Mouse (Mus musculus): ENCODE measurements around the gene Ceacam2. TPM values are rescaled to one million over a fixed set of nuclear protein-coding genes. Genes with fewer than 3 reads are reported as not detected.
A peak's percentile ranks its signal among the peaks of the same experiment; 100 is the strongest.
"Not testable (repeated sequence)": the region's sequence is repeated elsewhere in the genome, so short reads cannot be mapped to it uniquely, and the experiment has no call there.

Gene Ceacam2
- polyA plus RNA-seq (2017; shearing (Covaris generic)), result not detected

GRCm38 (mm10) chr7:25539376-25539907, at the start of gene Ceacam2:
Gene Ceacam2 (minus strand): TSS chr7:25539857.
- ATAC-seq, result not testable (repeated sequence)

DNA sequence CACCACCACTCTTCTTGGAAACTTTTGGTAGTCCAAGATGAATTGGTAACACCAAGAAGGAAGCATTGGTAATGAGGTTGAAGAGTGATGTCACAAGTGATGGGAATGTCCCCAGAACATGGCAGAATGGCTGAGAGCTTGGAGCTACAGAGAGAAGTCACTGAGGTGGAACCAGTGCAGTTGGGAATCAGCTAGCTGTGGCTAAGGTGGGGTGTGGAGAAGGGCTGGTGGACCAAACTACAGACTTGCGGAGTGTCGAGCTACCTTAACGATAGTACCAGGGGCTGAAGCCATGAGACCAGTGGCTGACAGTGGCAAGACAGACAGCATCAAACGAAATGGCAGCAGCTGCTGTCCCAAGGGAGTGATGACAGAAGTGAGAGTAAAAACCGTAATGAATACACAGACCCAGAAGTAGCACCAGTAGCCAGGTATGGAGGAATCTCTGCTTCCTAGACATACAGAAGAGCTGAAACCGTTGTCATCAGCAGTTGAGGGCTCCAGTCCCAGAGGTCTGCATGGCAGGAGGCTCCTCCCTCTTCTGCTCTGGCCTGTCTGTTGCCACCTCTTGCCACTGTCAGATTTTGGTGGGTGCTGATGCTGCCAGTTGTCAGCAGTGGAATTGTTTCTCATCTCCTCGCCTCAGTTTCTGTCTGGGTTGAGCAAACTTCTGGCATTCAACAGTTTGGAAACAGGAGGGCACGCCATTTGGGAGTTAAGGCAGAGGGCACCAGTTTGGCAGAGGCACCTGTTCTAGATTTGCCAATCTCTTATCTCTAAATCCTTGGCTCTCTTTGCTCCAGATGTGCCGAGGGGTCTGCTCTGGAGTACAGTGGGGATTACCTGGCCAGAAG, 45.9 kb upstream of the Ceacam2 start:
- no peak for ATAC-seq

DNA sequence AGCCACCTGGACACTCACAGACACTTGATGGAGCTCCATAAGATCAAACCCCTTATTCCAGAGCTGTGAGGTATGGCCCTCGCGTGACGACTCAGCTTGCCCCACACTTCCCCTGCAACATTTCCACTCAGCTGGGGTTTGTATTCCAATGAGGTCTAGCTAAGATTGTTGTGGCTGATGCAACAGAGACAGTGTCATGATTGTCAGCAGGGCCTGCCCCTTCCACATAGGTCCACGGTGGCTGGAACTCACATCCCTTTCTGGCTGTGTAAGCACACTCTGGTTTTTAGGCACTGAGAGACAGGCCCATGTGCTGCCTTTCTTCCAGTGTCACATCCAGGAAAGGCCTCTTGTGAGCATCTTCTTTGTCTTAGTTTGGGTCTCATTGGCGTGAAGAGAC, 45.0 kb upstream of the Ceacam2 start:
- ATAC-seq, result no peak

- ATAC-seq, result no peak
Measured at GRCm38 (mm10) chr7:25582301-25582810, 42.7 kb upstream of the Ceacam2 start.

DNA sequence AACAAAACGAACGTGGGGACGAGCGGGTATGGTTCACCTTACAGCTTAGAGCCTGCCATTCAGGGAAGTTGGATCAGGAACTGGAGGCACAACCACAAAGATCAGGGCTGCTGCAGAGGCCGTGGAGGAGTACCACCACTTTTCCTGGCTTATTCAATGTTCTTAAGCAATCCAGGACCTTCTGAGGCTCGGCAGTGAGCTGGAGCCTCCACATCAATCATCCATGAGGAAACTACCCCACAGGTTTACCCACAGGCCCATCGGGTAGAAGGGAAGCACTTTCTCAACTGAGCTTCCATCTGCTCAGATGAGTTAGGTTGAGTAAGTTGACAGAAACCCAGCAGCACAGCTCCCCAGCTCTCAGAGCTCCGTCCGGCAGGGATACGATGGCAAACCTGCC, 39.8 kb upstream of the Ceacam2 start:
- no peak for ATAC-seq

DNA sequence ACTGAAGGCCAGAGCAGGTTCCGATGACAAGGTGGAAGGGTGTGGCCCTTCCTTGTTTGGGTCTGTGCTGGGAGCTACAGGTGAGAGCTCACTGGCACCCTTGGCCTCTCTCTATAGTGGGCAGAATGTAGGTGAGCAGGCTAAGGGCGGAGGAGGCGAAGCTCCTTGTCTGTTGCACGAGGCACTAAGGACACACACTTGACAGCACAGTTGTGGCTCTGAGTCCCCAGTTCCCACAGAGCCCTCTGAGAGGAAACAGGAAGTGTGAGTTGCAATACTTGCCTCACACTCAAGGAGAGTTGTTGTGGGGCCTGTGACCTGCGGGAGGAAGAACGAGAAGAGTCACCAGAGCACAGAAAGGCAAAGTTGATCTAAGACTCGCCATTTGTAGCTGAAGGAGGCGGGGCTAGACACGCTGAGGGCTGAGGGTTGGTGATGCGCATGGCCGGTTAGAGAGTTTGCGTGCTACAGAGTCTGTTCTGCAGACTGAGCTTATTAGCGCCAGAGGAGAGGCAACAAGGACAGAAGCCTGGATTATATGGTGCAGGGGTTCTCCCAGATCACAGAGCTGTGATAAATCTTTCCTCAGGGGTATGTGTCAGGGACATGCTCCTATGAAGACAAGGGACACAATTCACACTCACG, 37.3 kb upstream of the Ceacam2 start:
- peak; percentile 90 for ATAC-seq

DNA sequence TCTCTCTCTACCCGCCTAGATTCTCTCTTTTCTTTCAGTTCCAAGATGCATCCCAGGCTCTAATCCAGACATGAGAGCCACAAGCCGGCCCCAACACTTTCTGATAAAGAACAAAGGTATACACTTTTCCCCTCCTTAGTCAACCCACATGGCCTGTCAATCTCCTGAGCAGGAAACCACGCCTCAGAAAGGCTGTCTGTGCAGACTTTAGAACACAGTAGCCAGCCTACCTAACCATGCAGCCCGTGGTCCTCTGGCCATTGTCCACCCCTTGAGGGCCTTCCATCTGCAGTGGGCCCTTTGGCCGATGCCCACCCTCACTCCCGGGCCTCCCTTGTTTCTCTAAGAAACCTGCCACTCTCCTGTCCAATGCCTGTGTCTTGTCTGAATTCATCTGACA, 36.7 kb upstream of the Ceacam2 start:
- not testable (repeated sequence) for ATAC-seq

DNA sequence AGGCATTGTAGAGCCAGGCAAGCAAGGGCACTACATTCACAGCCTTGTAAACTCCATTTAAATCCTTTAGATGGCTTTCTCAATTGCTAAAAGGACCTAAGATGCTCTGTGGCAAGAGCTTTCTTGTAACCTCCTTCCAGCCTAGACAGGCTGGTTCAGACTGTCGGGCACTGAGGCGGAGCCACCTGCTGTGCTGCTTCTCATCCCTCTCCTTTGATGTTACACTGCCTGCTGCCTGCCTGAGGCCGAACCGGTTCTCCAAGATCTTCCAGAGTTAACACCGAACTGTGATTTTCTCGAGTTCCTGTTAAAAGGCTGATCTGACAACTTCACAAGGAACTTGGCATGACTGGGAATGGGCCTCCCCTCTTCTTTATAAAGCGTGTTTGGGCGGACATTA, 36.2 kb upstream of the Ceacam2 start:
- no peak for ATAC-seq

- ATAC-seq, result no peak
Measured at GRCm38 (mm10) chr7:25575105-25575504, 35.4 kb upstream of the Ceacam2 start.

DNA sequence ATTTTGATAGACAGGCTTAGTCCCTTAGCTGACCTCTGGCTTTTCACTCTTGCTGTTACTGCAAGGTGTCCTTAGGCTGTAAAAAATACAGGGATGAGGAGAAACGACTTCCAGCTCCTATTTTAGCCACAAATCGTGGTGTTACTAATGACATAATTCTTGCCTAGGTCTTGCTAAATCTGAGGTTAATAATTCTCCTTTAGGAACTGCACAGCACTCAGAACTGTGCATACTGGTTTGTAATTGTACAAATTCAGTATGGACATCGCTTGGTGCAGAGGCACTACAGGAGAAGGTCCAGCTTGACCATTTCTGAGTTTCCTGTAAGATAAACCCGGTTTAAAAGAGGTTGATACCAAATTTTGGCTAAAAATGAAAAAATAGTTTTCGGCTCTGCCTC, 34.1 kb upstream of the Ceacam2 start:
- ATAC-seq, result not testable (repeated sequence)

DNA sequence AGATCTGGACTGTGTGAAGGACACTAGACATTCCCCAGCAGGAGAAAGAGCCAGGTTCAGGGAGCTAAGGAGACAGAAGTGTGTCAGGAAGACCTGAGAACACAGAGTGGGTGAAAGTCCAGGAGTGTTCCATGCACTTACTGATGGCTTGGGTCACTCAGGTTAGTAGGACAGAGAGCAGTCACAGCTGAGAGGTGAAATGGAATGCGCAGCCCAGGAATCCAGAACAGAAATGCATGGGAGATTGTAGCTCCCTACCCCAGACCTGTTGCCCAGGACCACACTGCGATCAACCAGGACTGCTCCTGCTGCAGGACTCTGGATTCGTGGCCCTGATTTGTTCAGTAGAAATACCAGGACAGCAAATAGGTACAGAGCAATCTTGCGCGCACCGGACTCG, 29.1 kb upstream of the Ceacam2 start:
- ATAC-seq, result no peak

DNA sequence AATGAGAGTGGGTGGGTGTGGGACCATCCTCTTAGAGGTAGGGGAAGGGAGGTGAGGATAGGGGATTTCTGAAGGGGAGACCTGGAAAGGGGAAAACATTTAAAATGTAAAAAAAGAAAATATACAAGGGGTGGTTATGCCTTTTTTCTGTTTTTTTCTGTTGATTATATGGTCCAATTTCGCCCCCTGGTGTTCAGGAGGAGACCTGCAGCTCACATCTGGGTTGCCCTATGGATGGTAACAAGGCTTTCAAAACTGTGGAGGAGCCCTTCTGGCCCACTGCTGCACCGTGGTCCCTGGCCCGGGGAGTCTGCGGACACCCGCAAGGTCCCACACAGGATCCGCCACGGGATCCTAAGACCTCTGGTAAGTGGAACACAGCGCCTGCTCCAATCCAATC, 1.8 kb upstream of the Ceacam2 start:
- not testable (repeated sequence) for ATAC-seq

DNA sequence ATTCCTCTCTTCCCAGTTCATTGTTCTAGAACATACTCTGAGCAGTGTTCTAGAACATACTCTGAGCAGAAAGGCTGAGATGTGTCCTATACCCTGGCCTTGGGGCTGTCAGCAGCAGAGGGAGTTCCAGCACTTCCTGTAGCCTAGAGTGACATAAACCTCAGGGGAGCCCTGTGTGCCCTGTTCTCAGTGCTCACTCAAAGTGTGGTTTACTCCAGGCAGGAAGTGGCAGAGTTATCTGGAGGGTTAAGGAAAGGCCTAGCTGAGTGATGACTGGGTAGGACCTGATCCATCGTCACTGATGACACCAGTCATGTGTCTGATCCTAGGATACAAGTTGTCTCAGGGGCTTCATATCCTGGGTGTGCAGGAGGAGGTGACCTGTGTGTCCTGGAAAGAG, 297 bp upstream of the Ceacam2 start:
- ATAC-seq, result not testable (repeated sequence)

DNA sequence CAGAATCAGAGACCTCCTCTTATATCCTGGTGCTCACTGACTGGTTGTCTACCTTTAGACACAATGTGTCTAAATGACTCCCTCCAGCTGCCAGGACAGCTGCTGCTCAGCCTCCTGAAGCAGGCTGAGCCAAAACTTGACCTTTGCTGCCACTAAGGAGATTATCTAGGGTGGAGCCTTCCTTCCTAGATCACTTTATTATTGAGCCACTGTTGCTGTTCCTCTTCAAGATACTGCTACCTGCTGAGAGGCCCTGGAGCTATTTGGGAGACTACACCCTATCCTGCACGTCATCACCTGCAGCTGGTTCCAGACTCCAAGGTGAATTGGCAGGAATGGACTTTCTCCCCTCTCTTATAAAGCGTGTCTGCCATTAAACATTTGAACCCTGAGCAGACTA, 8.8 kb downstream of the Ceacam2 start:
- no peak for ATAC-seq

GRCm38 (mm10) chr7:25516070-25516777, 23.4 kb downstream of the Ceacam2 start:
- not testable (repeated sequence) for ATAC-seq

GRCm38 (mm10) chr7:25515667-25516066, 24.0 kb downstream of the Ceacam2 start:
- ATAC-seq, result not testable (repeated sequence)

GRCm38 (mm10) chr7:25509925-25510324, 29.7 kb downstream of the Ceacam2 start:
- no peak for ATAC-seq

DNA sequence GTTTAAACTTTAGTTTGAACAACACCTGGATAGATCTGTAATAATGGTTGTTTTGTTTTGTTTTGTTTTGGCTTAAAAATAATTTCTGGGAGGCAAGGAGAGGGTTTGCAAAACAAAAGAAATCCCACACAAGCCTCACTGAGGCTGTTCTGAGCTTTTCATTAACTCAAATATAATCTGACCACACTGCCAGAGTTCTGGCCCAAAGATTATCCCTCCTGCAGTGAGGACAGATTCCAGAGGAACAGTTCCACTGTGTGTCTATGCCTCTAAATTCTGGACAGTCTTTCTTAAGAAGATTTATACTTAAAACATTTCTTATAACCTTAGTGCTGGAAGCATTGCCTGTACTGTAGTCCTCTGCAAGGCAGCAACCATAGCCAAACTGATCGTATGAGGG, 45.0 kb downstream of the Ceacam2 start:
- no peak for ATAC-seq

DNA sequence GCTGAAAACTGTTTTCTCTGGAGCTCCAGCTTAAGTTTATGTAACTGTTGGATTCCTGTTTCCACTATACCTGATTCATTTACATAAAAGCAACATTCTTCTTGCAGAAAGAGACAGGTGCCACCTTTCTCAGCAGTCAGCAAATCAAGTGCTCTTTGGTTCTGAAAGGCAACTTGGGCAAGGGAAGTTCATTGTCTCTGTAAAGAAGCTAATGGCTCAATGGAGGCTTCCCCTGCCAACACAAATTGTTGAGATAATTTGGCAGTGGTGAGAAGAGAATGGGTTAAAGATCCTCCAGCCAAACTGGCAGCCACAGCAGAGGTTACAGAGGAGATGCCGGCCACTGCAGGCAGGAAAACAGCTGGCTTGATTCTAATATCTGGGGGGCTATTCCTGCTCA, 49.0 kb downstream of the Ceacam2 start:
- ATAC-seq, result not testable (repeated sequence)

DNA sequence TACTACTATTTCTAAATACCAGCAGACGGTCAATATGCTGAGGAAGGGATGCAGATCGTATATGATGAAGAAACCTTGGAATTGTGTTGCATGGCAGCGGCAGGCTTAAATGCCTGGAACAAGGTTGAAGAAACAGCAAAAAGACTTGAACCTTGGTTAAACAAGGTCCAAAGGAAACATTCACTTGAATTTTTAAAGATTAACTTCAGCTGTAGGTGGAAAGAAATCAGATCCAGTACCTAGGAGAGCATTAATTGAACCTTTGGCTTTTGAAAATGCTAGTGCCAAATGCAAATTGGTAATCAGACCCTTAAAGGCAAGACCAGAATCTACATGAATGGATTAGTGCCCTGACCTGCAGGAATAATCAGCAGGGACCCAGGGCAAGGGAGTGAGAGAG, 50.3 kb downstream of the Ceacam2 start:
- not testable (repeated sequence) for ATAC-seq

DNA sequence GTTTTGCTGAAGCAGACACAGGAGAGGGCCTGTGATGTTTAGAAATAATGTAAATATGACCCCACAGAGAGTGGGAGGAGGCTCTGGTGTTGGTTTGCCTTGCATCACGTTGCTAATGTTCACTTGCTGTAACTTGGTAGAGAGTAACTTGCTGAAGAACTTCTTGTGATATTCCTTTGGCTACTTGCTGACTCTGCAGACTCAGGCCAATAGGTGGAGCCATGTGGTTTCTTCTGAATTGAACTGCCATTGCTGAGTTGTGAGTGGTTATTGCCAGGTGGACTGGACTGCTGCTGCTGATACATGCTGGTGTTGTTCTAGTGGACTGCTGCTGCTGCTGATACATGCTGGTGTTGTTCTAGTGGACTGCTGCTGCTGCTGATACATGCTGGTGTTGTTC, 53.5 kb downstream of the Ceacam2 start:
- ATAC-seq, result no peak

DNA sequence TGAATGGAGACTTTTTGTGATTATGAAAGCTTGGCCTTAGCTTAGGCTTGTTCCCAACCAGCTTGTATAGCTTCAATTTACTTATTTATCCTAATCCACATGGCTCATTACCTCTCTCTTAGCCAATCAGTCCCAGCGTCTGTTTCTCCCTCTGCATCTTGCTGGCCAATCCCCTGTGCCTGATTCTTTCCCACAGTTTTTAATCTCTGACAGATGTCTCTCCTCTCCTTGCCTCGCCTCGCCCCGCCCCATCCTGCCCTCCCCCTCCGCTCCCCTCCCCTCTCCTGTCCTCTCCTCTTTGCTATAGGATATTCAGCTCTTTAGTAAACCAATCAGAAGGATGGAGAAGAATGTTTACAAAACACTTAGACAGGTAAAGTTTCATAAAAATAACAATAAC, 54.6 kb downstream of the Ceacam2 start:
- no peak for ATAC-seq
